Mouse (Mus musculus): ENCODE measurements around the gene Sh3rf3. TPM values are rescaled to one million over a fixed set of nuclear protein-coding genes. Genes with fewer than 3 reads are reported as not detected.

The Sh3rf3 gene
- polyA plus RNA-seq, 1 experiment, result 0.95 TPM

GRCm38 (mm10) chr10:59113386-59113785 lies 300.2 kb downstream of the Sh3rf3 start:
- Histone ChIP-seq H3K4me3 (ENCODE audit: insufficient read depth, low read depth, low read length) (no peak overlapping the region), H3K27ac (replicated peaks; ENCODE audit: low read depth, low read length) (no peak overlapping the region), H3K4me1 (ENCODE audit: control insufficient read depth, insufficient read depth, insufficient read length, low read length) (no peaks in the 10 kb centered on the region)

GRCm38 (mm10) chr10:59114535-59115291 lies 301.6 kb downstream of the Sh3rf3 start:
- no peak overlapping the region for H3K4me3 ChIP-seq (ENCODE audit: insufficient read depth, low read depth, low read length)
- no peaks in the 10 kb centered on the region for H3K4me1 ChIP-seq (ENCODE audit: control insufficient read depth, insufficient read depth, insufficient read length, low read length)
- H3K27ac ChIP-seq (replicated peaks; ENCODE audit: low read depth, low read length), result no peak overlapping the region

- Histone ChIP-seq H3K27ac (replicated peaks; ENCODE audit: low read depth, low read length) (no peak overlapping the region), H3K4me3 (ENCODE audit: insufficient read depth, low read depth, low read length) (no peak overlapping the region), H3K4me1 (ENCODE audit: control insufficient read depth, insufficient read depth, insufficient read length, low read length) (no peaks in the 10 kb centered on the region)
These were observed 302.5 kb downstream of the Sh3rf3 start for GRCm38 (mm10) chr10:59115691-59116090.

- Histone ChIP-seq H3K4me1 (ENCODE audit: control insufficient read depth, insufficient read depth, insufficient read length, low read length) (no peaks in the 10 kb centered on the region), H3K4me3 (ENCODE audit: insufficient read depth, low read depth, low read length) (no peak overlapping the region), H3K27ac (replicated peaks; ENCODE audit: low read depth, low read length) (no peak overlapping the region)
These were observed 303.2 kb downstream of the Sh3rf3 start for GRCm38 (mm10) chr10:59116331-59116730.

- H3K4me3 ChIP-seq (ENCODE audit: insufficient read depth, low read depth, low read length), result no peak overlapping the region
- H3K4me1 ChIP-seq (ENCODE audit: control insufficient read depth, insufficient read depth, insufficient read length, low read length), result no peaks in the 10 kb centered on the region
- no peak overlapping the region for H3K27ac ChIP-seq (replicated peaks; ENCODE audit: low read depth, low read length)
These were observed 304.4 kb downstream of the Sh3rf3 start for GRCm38 (mm10) chr10:59117555-59117954.

- Histone ChIP-seq H3K4me1 (ENCODE audit: control insufficient read depth, insufficient read depth, insufficient read length, low read length) (no peaks in the 10 kb centered on the region), H3K27ac (replicated peaks; ENCODE audit: low read depth, low read length) (no peak overlapping the region), H3K4me3 (ENCODE audit: insufficient read depth, low read depth, low read length) (no peak overlapping the region)
These were observed 305.8 kb downstream of the Sh3rf3 start for GRCm38 (mm10) chr10:59119001-59119400.

- H3K27ac ChIP-seq (replicated peaks; ENCODE audit: low read depth, low read length), result no peak overlapping the region
- no peak overlapping the region for H3K4me3 ChIP-seq (ENCODE audit: insufficient read depth, low read depth, low read length)
- H3K4me1 ChIP-seq (ENCODE audit: control insufficient read depth, insufficient read depth, insufficient read length, low read length), result no peaks in the 10 kb centered on the region
These were observed 306.7 kb downstream of the Sh3rf3 start for GRCm38 (mm10) chr10:59119811-59120210.

- Histone ChIP-seq H3K4me3 (ENCODE audit: insufficient read depth, low read depth, low read length) (no peak overlapping the region), H3K27ac (replicated peaks; ENCODE audit: low read depth, low read length) (no peak overlapping the region), H3K4me1 (ENCODE audit: control insufficient read depth, insufficient read depth, insufficient read length, low read length) (no peaks in the 10 kb centered on the region)
These were observed 312.3 kb downstream of the Sh3rf3 start for GRCm38 (mm10) chr10:59125497-59125896.

- H3K4me1 ChIP-seq (ENCODE audit: control insufficient read depth, insufficient read depth, insufficient read length, low read length), result no peaks in the 10 kb centered on the region
- no peak overlapping the region for H3K4me3 ChIP-seq (ENCODE audit: insufficient read depth, low read depth, low read length)
- H3K27ac ChIP-seq (replicated peaks; ENCODE audit: low read depth, low read length), result no peak overlapping the region
These were observed 314.5 kb downstream of the Sh3rf3 start for GRCm38 (mm10) chr10:59127637-59128036.

- no peaks in the 10 kb centered on the region for H3K4me1 ChIP-seq (ENCODE audit: control insufficient read depth, insufficient read depth, insufficient read length, low read length)
- no peak overlapping the region for H3K4me3 ChIP-seq (ENCODE audit: insufficient read depth, low read depth, low read length)
- no peak overlapping the region for H3K27ac ChIP-seq (replicated peaks; ENCODE audit: low read depth, low read length)
These were observed 318.9 kb downstream of the Sh3rf3 start for GRCm38 (mm10) chr10:59131926-59132628.

GRCm38 (mm10) chr10:59133478-59134009 lies 320.4 kb downstream of the Sh3rf3 start:
- Histone ChIP-seq H3K4me3 (ENCODE audit: insufficient read depth, low read depth, low read length) (no peak overlapping the region), H3K4me1 (ENCODE audit: control insufficient read depth, insufficient read depth, insufficient read length, low read length) (no peaks in the 10 kb centered on the region), H3K27ac (replicated peaks; ENCODE audit: low read depth, low read length) (no peak overlapping the region)

- H3K4me3 ChIP-seq (ENCODE audit: insufficient read depth, low read depth, low read length), result no peak overlapping the region
- H3K4me1 ChIP-seq (ENCODE audit: control insufficient read depth, insufficient read depth, insufficient read length, low read length), result no peaks in the 10 kb centered on the region
- no peak overlapping the region for H3K27ac ChIP-seq (replicated peaks; ENCODE audit: low read depth, low read length)
These were observed 336.8 kb downstream of the Sh3rf3 start for GRCm38 (mm10) chr10:59149956-59150383.

- H3K4me1 ChIP-seq (ENCODE audit: control insufficient read depth, insufficient read depth, insufficient read length, low read length), result no peaks in the 10 kb centered on the region
- H3K4me3 ChIP-seq (ENCODE audit: insufficient read depth, low read depth, low read length), result no peak overlapping the region
- H3K27ac ChIP-seq (replicated peaks; ENCODE audit: low read depth, low read length), result no peak overlapping the region
These were observed 337.9 kb downstream of the Sh3rf3 start for GRCm38 (mm10) chr10:59150938-59151657.

GRCm38 (mm10) chr10:59152544-59153081 lies 339.5 kb downstream of the Sh3rf3 start:
- Histone ChIP-seq H3K4me1 (ENCODE audit: control insufficient read depth, insufficient read depth, insufficient read length, low read length) (no peaks in the 10 kb centered on the region), H3K27ac (replicated peaks; ENCODE audit: low read depth, low read length) (no peak overlapping the region), H3K4me3 (ENCODE audit: insufficient read depth, low read depth, low read length) (no peak overlapping the region)

- Histone ChIP-seq H3K4me1 (ENCODE audit: control insufficient read depth, insufficient read depth, insufficient read length, low read length) (no peaks in the 10 kb centered on the region), H3K27ac (replicated peaks; ENCODE audit: low read depth, low read length) (no peak overlapping the region), H3K4me3 (ENCODE audit: insufficient read depth, low read depth, low read length) (no peak overlapping the region)
These were observed 345.5 kb downstream of the Sh3rf3 start for GRCm38 (mm10) chr10:59158627-59159026.

Measured in brown adipose tissue, adult 24 weeks (tissue).